In genomic region chr5:47981951-47982350, GRCm38 (mm10) we compare ENCODE assay signal across 8 mouse cellular contexts. TPM values are rescaled to one million over a fixed set of nuclear protein-coding genes. Genes with fewer than 3 reads are reported as not detected.
DNase-seq lines count a peak whose midpoint lies in the region; ATAC-seq and TF ChIP-seq lines count a peak whose summit lies in the region.

No protein-coding gene starts in this region.

- no peaks in the 10 kb centered on the region for H3K9me3 ChIP-seq in liver, embryonic 11.5 days (ENCODE audit: control insufficient read depth, low read length)
- no peaks in the 10 kb centered on the region for H3K9me3 ChIP-seq in forebrain, embryonic 11.5 days (ENCODE audit: control insufficient read depth, low read length)
- H3K9me3 ChIP-seq in intestine, embryonic 16.5 days (ENCODE audit: control insufficient read depth, low read length) = no peaks in the 10 kb centered on the region
- no peaks in the 10 kb centered on the region for H3K9me3 ChIP-seq in midbrain, postnatal 0 days (ENCODE audit: low read length)

- no peak for TF ChIP-seq CTCF in midbrain, postnatal 0 days (IDR thresholded peaks at IDR 0.05)

- H3K4me1 ChIP-seq in liver, embryonic 11.5 days (replicated peaks; ENCODE audit: control insufficient read depth, insufficient read depth, low read length) = peaks cover 5% of the 10 kb centered on the region
- peaks cover 5% of the 10 kb centered on the region; the same call in 1 of the 2 replicates for H3K4me1 ChIP-seq in forebrain, embryonic 11.5 days (replicated peaks; ENCODE audit: control insufficient read depth, insufficient read depth, low read length)
- H3K4me1 ChIP-seq in intestine, embryonic 16.5 days (ENCODE audit: control insufficient read depth, insufficient read depth, low read length) = peaks cover 17% of the 10 kb centered on the region
- H3K4me1 ChIP-seq in midbrain, postnatal 0 days (ENCODE audit: insufficient read depth, low read length) = no peaks in the 10 kb centered on the region

- no peak overlapping the region for H3K9ac ChIP-seq in liver, embryonic 11.5 days (ENCODE audit: low read depth, low read length)
- H3K9ac ChIP-seq in forebrain, embryonic 11.5 days (ENCODE audit: low read length) = no peak overlapping the region
- no peak overlapping the region for H3K9ac ChIP-seq in intestine, embryonic 16.5 days (ENCODE audit: low read depth, low read length)
- no peak overlapping the region for H3K9ac ChIP-seq in midbrain, postnatal 0 days (replicated peaks; ENCODE audit: low read length, poor library complexity, severe bottlenecking)

- H3K36me3 ChIP-seq in liver, embryonic 11.5 days (ENCODE audit: control insufficient read depth, insufficient read depth, low read length) = no peaks in the 10 kb centered on the region
- H3K36me3 ChIP-seq in forebrain, embryonic 11.5 days (ENCODE audit: control insufficient read depth, insufficient read depth, low read length) = no peaks in the 10 kb centered on the region
- no peaks in the 10 kb centered on the region for H3K36me3 ChIP-seq in intestine, embryonic 16.5 days (ENCODE audit: control insufficient read depth, insufficient read depth, low read length)
- no peaks in the 10 kb centered on the region for H3K36me3 ChIP-seq in midbrain, postnatal 0 days (ENCODE audit: insufficient read depth, low read length)

- H3K27me3 ChIP-seq in liver, embryonic 11.5 days (replicated peaks; ENCODE audit: control insufficient read depth, insufficient read depth, low read length) = peaks cover 40% of the 10 kb centered on the region
- no peaks in the 10 kb centered on the region; the same call in none of the 2 replicates for H3K27me3 ChIP-seq in forebrain, embryonic 11.5 days (ENCODE audit: control insufficient read depth, insufficient read depth, low read length)
- H3K27me3 ChIP-seq in intestine, embryonic 16.5 days (replicated peaks; ENCODE audit: control insufficient read depth, insufficient read depth, low read length) = peaks cover 24% of the 10 kb centered on the region
- no peaks in the 10 kb centered on the region for H3K27me3 ChIP-seq in midbrain, postnatal 0 days (ENCODE audit: insufficient read depth, low read length)

- WGBS in liver, embryonic 11.5 days = 52% methylated on average over 8 of the region's 8 CpGs
- WGBS in forebrain, embryonic 11.5 days = 59% methylated on average over 8 of the region's 8 CpGs
- 61% methylated on average over 8 of the region's 8 CpGs for WGBS in intestine, embryonic 16.5 days
- 65% methylated on average over 8 of the region's 8 CpGs for WGBS in midbrain, postnatal 0 days

- H3K4me2 ChIP-seq in liver, embryonic 11.5 days = peak overlapping the region; percentile 90
- peak overlapping the region; percentile 95 for H3K4me2 ChIP-seq in forebrain, embryonic 11.5 days (ENCODE audit: low read depth, low read length, severe bottlenecking)
- peak overlapping the region; percentile 92; the same call in 1 of the 2 replicates for H3K4me2 ChIP-seq in intestine, embryonic 16.5 days (ENCODE audit: low read depth, low read length)
- peak overlapping the region; percentile 93; the same call in 1 of the 2 replicates for H3K4me2 ChIP-seq in midbrain, postnatal 0 days (ENCODE audit: low read depth, low read length, poor library complexity, severe bottlenecking)

- no peak for DNase-seq in liver, embryonic 11.5 days (ENCODE audit: low spot score)
- no peak for DNase-seq in liver
- DNase-seq in forebrain, embryonic 11.5 days (ENCODE audit: low spot score) = no peak
- no peak for DNase-seq in midbrain, postnatal 0 days (ENCODE audit: low spot score)
- no peak for DNase-seq in spleen, postnatal 4 days (ENCODE audit: low spot score in 2 of 2)
- no peak for DNase-seq in natural killer cell, adult 2 months (ENCODE audit: low spot score in 2 of 2)
- no peak for DNase-seq in MN1 (ENCODE audit: low spot score)

- no peak overlapping the region for H3K27ac ChIP-seq in liver, embryonic 11.5 days (ENCODE audit: low read depth, low read length)
- no peak overlapping the region for H3K27ac ChIP-seq in forebrain, embryonic 11.5 days (ENCODE audit: low read depth, low read length)
- H3K27ac ChIP-seq in intestine, embryonic 16.5 days (ENCODE audit: low read length) = no peak overlapping the region
- H3K27ac ChIP-seq in midbrain, postnatal 0 days (ENCODE audit: low read depth, low read length) = no peak overlapping the region

- peak overlapping the region; percentile 64; the same call in 1 of the 2 replicates for H3K4me3 ChIP-seq in liver, embryonic 11.5 days (ENCODE audit: low read depth, low read length)
- no peak overlapping the region for H3K4me3 ChIP-seq in forebrain, embryonic 11.5 days (ENCODE audit: low read depth, low read length)
- H3K4me3 ChIP-seq in intestine, embryonic 16.5 days (ENCODE audit: low read length) = no peak overlapping the region
- no peak overlapping the region for H3K4me3 ChIP-seq in midbrain, postnatal 0 days (ENCODE audit: low read depth, low read length)

- no peak for ATAC-seq in liver, embryonic 11.5 days (replicated peaks; ENCODE audit: low FRiP score)
- ATAC-seq in forebrain, embryonic 11.5 days (replicated peaks; ENCODE audit: low FRiP score) = no peak
- ATAC-seq in intestine, embryonic 16.5 days = no peak
- ATAC-seq in midbrain, postnatal 0 days (ENCODE audit: low FRiP score) = no peak

RNA-seq across cellular contexts. Expression of gene Slit2, which starts 1.0 kb away (rescaled TPM):
- polyA plus RNA-seq in liver, embryonic 11.5 days (2014; fragmentation: Nextera tagmentation; extraction: Ambion mirVana) = 3.8 and 5.1 TPM in 2 replicates
- 28.5 and 28.7 TPM in 2 replicates for polyA plus RNA-seq in forebrain, embryonic 11.5 days (2014; fragmentation: Nextera tagmentation; extraction: Ambion mirVana)
- 11.6 TPM in 2 replicates for polyA plus RNA-seq in intestine, embryonic 16.5 days (2015; fragmentation: Nextera tagmentation; extraction: Ambion mirVana)
- total RNA-seq in midbrain, postnatal 0 days (2014; rRNA removed) = 35.7 and 44.7 TPM in 2 replicates
- polyA plus RNA-seq in midbrain, postnatal 0 days (2015; fragmentation: Nextera tagmentation; extraction: Ambion mirVana) = 8.0 and 11.3 TPM in 2 replicates
